Mouse (Mus musculus): ENCODE measurements around the gene Scn3a. TPM values are rescaled to one million over a fixed set of nuclear protein-coding genes. Genes with fewer than 3 reads are reported as not detected.

Scn3a gene
- total RNA-seq (2014; fragmentation: Nextera tagmentation) (not detected in 2 replicates), total RNA-seq (2017) (not detected in 2 replicates)

GRCm38 (mm10) chr2:65566793-65567787, at the start of gene Scn3a:
TSS of gene Scn3a (minus strand) at chr2:65567627.
- no peak for ATAC-seq (replicated peaks; ENCODE audit: low FRiP score, low TSS enrichment, poor library complexity, severe bottlenecking)

- ATAC-seq (replicated peaks; ENCODE audit: low FRiP score, low TSS enrichment, poor library complexity, severe bottlenecking): no peak
These were observed 44.5 kb upstream of the Scn3a start for GRCm38 (mm10) chr2:65611887-65612286.

- no peak for ATAC-seq (replicated peaks; ENCODE audit: low FRiP score, low TSS enrichment, poor library complexity, severe bottlenecking)
These were observed 40.4 kb upstream of the Scn3a start for GRCm38 (mm10) chr2:65607813-65608212.

GRCm38 (mm10) chr2:65587679-65588078, 20.3 kb upstream of the Scn3a start:
- ATAC-seq (replicated peaks; ENCODE audit: low FRiP score, low TSS enrichment, poor library complexity, severe bottlenecking): no peak

- ATAC-seq (replicated peaks; ENCODE audit: low FRiP score, low TSS enrichment, poor library complexity, severe bottlenecking): no peak
These were observed 498 bp upstream of the Scn3a start for GRCm38 (mm10) chr2:65567925-65568324.

GRCm38 (mm10) chr2:65563898-65564297, 3.5 kb downstream of the Scn3a start:
- no peak for ATAC-seq (replicated peaks; ENCODE audit: low FRiP score, low TSS enrichment, poor library complexity, severe bottlenecking)

- no peak for ATAC-seq (replicated peaks; ENCODE audit: low FRiP score, low TSS enrichment, poor library complexity, severe bottlenecking)
These were observed 9.7 kb downstream of the Scn3a start for GRCm38 (mm10) chr2:65557719-65558118.

GRCm38 (mm10) chr2:65554662-65555061, 12.8 kb downstream of the Scn3a start:
- ATAC-seq (replicated peaks; ENCODE audit: low FRiP score, low TSS enrichment, poor library complexity, severe bottlenecking): no peak

- no peak for ATAC-seq (replicated peaks; ENCODE audit: low FRiP score, low TSS enrichment, poor library complexity, severe bottlenecking)
These were observed 14.0 kb downstream of the Scn3a start for GRCm38 (mm10) chr2:65553473-65553872.

GRCm38 (mm10) chr2:65552727-65553126, 14.7 kb downstream of the Scn3a start:
- ATAC-seq (replicated peaks; ENCODE audit: low FRiP score, low TSS enrichment, poor library complexity, severe bottlenecking): no peak

GRCm38 (mm10) chr2:65552222-65552621, 15.2 kb downstream of the Scn3a start:
- ATAC-seq (replicated peaks; ENCODE audit: low FRiP score, low TSS enrichment, poor library complexity, severe bottlenecking): no peak

- peak; percentile 55; the same call in 1 of the 2 replicates for ATAC-seq (replicated peaks; ENCODE audit: low FRiP score, low TSS enrichment, poor library complexity, severe bottlenecking)
These were observed 15.7 kb downstream of the Scn3a start for GRCm38 (mm10) chr2:65551736-65552135.

GRCm38 (mm10) chr2:65550564-65550963, 16.9 kb downstream of the Scn3a start:
- ATAC-seq (replicated peaks; ENCODE audit: low FRiP score, low TSS enrichment, poor library complexity, severe bottlenecking): no peak

- no peak for ATAC-seq (replicated peaks; ENCODE audit: low FRiP score, low TSS enrichment, poor library complexity, severe bottlenecking)
These were observed 18.8 kb downstream of the Scn3a start for GRCm38 (mm10) chr2:65548665-65549064.

- no peak for ATAC-seq (replicated peaks; ENCODE audit: low FRiP score, low TSS enrichment, poor library complexity, severe bottlenecking)
These were observed 20.1 kb downstream of the Scn3a start for GRCm38 (mm10) chr2:65547341-65547740.

- no peak for ATAC-seq (replicated peaks; ENCODE audit: low FRiP score, low TSS enrichment, poor library complexity, severe bottlenecking)
These were observed 24.4 kb downstream of the Scn3a start for GRCm38 (mm10) chr2:65542906-65543592.

- ATAC-seq (replicated peaks; ENCODE audit: low FRiP score, low TSS enrichment, poor library complexity, severe bottlenecking): no peak
These were observed 25.6 kb downstream of the Scn3a start for GRCm38 (mm10) chr2:65541781-65542180.

- ATAC-seq (replicated peaks; ENCODE audit: low FRiP score, low TSS enrichment, poor library complexity, severe bottlenecking): no peak
These were observed 29.0 kb downstream of the Scn3a start for GRCm38 (mm10) chr2:65538436-65538835.

GRCm38 (mm10) chr2:65532127-65532854, 35.1 kb downstream of the Scn3a start:
- ATAC-seq (replicated peaks; ENCODE audit: low FRiP score, low TSS enrichment, poor library complexity, severe bottlenecking): no peak

- ATAC-seq (replicated peaks; ENCODE audit: low FRiP score, low TSS enrichment, poor library complexity, severe bottlenecking): no peak
These were observed 38.3 kb downstream of the Scn3a start for GRCm38 (mm10) chr2:65529148-65529547.

Data from megakaryocyte-erythroid progenitor cell, adult 5-6 weeks (primary cell).